Mouse (Mus musculus) cerebellum, adult 11 months (tissue): ENCODE results near the gene Gnai2.
"Not testable (repeated sequence)": the region's sequence is repeated elsewhere in the genome, so short reads cannot be mapped to it uniquely, and the experiment has no call there.

Experiments
- DNase-seq: peaks from one replicate; pipeline ENCODE4 v3.0.0; 2022

The Gnai2 gene

GRCm38 (mm10) chr9:107566041-107566709, 69.0 kb downstream of the Gnai2 start:
- DNase-seq = peak; percentile 72

GRCm38 (mm10) chr9:107565556-107565955, 69.6 kb downstream of the Gnai2 start:
- not testable (repeated sequence) for DNase-seq
